Mouse (Mus musculus): ENCODE data around the gene Nudt22. TPM values are rescaled to one million over a fixed set of nuclear protein-coding genes. Genes with fewer than 3 reads are reported as not detected.

Nudt22 gene
- polyA plus RNA-seq, 1 experiment from 2014 or later = 22.3 TPM

DNA sequence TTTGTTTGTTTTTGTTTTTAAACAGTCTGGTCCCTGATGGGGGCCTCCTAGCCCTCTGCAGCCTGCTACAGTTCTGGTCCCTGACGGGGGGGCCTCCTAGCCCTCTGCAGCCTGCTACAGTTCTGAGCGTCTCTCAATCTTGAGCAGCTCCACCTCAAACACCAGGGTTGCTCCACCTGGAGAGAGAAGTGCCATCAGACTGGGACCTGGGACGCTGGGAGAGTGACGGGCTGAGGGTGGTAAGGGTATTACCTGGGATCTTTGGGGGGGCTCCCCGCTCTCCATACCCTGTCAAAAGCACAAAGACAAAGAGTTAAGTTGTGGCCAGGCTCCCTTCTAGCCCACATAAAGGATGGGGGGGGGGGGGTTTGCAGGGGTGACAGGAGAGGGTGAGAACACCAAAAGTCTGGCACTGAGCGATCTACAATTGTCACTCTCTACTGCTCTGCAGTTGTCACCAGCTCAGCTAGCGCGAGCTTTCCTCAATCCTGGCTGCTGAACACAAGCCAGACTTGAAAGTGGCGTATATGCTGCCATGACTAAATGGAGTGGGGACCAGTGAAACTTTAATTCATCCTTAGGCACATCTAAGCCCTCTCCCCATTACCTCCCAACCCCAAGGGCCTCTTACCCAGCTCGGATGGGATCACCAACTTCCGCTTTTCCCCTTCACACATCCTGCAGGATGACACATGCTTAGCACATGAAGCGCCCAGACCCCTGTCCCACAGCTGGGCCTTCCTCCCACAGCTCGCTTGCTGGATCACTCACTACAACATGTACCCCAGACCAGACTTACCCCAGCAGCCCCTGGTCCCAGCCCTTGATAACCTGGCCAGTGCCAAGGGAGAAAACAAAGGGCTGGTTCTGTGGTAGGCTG lies 17.9 kb downstream of the Nudt22 start:
- peaks cover 18% of the 10 kb centered on the region for H3K4me1 ChIP-seq (ENCODE audit: control insufficient read depth, insufficient read depth, low read length)
- H3K27me3 ChIP-seq (ENCODE audit: control insufficient read depth, insufficient read depth, low read length) = no peaks in the 10 kb centered on the region
- H3K9ac ChIP-seq (ENCODE audit: low read length) = peak overlapping the region; percentile 22; the same call in 1 of the 2 replicates
- no peaks in the 10 kb centered on the region for H3K9me3 ChIP-seq (ENCODE audit: control insufficient read depth, low read length)
- WGBS = 82% methylated on average over 13 of the region's 13 CpGs
- H3K36me3 ChIP-seq (ENCODE audit: control insufficient read depth, insufficient read depth, low read length) = peaks cover 17% of the 10 kb centered on the region; the same call in 1 of the 2 replicates
- H3K4me3 ChIP-seq (ENCODE audit: low read depth, low read length) = 0 out of 2 replicates have a peak overlapping the region, but pooled peaks have one; percentile 5
- ATAC-seq (ENCODE audit: insufficient number of reproducible peaks, low FRiP score, low TSS enrichment, low read depth) (no peak), DNase-seq (ENCODE audit: low spot score) (no peak)
- H3K27ac ChIP-seq (replicated peaks; ENCODE audit: low read depth, low read length) = no peak overlapping the region
- H3K4me2 ChIP-seq (ENCODE audit: low read depth, severe bottlenecking) = no peak overlapping the region

DNA sequence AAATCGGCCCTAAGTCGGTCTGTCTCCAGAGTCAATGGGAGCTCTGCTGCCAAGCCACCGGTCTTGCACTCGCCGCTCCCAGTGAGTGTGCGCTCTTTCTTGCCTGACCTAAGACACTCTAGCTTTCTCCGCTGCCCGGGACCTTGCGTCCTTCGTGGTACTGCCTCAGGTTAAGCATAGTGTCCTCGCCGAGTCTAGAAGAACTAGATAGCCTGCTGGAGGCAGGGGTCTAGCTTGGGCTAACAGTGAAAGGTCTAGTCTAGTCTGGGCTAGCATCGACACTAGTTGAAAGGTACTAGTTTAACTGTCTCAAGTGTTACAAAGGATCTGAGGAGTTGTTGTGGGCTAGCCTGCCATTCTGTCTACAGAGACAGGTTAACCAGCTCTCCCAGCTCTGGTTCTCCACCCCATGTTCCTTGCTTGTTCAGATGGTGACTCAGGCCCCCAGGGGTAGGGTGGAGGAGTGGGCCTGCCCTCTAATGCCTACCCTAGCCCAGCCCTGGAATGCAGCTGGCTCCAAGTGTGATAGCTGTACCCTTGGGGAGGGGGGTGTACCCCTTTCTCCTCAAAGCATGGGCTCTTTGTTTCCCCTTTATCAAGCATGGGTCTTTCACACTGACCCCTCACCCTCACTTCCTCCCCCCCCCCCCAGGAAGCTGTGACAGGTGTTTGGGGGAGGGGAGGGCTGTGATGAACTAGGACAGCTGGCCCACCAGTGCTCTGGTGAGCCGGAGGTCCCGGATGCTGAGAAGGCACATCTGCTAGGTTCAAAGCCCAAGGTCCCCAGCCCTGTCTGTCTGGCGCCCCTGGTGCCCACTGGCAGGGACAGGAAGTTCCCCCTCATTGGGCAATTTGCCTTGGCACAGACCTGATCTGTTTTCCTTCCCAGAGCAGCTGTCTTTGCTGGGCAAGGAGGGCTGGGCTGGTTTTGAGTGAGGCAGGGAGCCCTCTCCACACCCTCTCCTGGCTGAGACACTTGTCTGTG lies 20.1 kb downstream of the Nudt22 start, which contains the start of gene Plcb3:
Gene Plcb3 (minus strand): TSS at position 934 of the 985 bp plus-strand sequence.
- Histone ChIP-seq H3K4me3 (ENCODE audit: low read depth, low read length) (peak within 1 kb of the TSS; percentile 54), H3K9ac (ENCODE audit: low read length) (peak within 1 kb of the TSS; percentile 68), H3K4me1 (ENCODE audit: control insufficient read depth, insufficient read depth, low read length) (peaks cover 26% of the 10 kb centered on the region), H3K27me3 (ENCODE audit: control insufficient read depth, insufficient read depth, low read length) (no peaks in the 10 kb centered on the region), H3K36me3 (ENCODE audit: control insufficient read depth, insufficient read depth, low read length) (peaks cover 11% of the 10 kb centered on the region; the same call in 1 of the 2 replicates), H3K4me2 (ENCODE audit: low read depth, severe bottlenecking) (peak within 1 kb of the TSS; percentile 94), H3K27ac (replicated peaks; ENCODE audit: low read depth, low read length) (peak within 1 kb of the TSS; percentile 56), H3K9me3 (ENCODE audit: control insufficient read depth, low read length) (no peaks in the 10 kb centered on the region)
- WGBS = under 1% methylated on average over 16 of the region's 16 CpGs
- DNase-seq (ENCODE audit: low spot score) = peak; percentile 72
- ATAC-seq (ENCODE audit: insufficient number of reproducible peaks, low FRiP score, low TSS enrichment, low read depth) = no peak

DNA sequence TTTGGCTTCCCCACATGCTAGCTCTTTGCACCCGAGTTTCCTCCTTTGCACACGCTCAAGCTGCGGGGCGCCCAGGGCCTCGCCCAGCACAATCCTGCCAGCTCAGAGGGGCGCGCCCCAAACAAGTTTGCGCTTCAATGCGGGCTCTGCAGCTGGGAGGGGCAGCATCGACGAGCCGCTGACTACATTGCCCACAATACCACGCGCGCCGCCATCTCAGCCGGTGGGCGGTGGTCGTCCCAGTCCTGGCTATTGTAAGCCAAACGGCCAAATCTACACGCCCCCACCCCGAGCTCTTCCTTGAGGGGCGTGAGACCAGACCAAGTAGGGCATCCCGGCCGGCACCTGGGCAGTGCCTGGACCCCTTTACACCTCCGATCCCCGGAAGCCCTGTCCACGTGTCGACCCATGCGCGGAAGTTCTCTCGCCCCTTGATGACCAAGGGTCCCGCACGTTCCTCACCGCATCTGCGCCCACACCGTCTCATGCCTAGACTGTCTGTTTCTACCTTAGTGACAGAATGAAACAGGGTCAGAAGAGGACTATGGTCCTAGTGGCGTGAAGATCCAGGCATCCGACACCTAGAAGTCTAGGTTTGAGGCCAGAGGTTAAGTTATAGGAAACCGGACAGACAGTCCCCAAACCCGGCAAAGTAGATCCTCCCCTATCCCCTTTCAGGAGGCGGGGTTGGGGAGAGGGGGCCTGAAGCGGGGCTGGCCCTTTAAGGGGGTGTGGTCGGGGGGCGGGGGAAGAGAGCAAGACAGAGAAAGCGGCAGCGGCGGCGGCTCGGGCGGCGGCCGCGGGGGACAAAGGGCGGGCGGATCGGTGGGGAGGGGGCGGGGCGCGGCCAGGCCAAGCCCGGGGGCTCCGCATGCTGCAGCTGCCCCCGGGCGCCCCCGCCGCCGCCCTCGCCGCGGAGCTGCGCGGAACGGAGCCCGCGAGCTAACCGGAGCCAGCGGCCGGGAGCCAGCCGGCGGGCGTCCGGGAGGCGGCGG lies 21.4 kb downstream of the Nudt22 start, which contains the start of gene Ppp1r14b:
Gene Ppp1r14b (plus strand): TSS at position 758 of the 995 bp plus-strand sequence.
- Histone ChIP-seq H3K4me3 (ENCODE audit: low read depth, low read length) (peak within 1 kb of the TSS; percentile 54), H3K27me3 (ENCODE audit: control insufficient read depth, insufficient read depth, low read length) (no peaks in the 10 kb centered on the region), H3K4me1 (ENCODE audit: control insufficient read depth, insufficient read depth, low read length) (peaks cover 35% of the 10 kb centered on the region), H3K9me3 (ENCODE audit: control insufficient read depth, low read length) (no peaks in the 10 kb centered on the region), H3K4me2 (ENCODE audit: low read depth, severe bottlenecking) (peak within 1 kb of the TSS; percentile 94), H3K36me3 (ENCODE audit: control insufficient read depth, insufficient read depth, low read length) (peaks cover 9% of the 10 kb centered on the region; the same call in 1 of the 2 replicates), H3K9ac (ENCODE audit: low read length) (peak within 1 kb of the TSS; percentile 68), H3K27ac (replicated peaks; ENCODE audit: low read depth, low read length) (peak within 1 kb of the TSS; percentile 73)
- WGBS = under 1% methylated on average over 51 of the region's 84 CpGs
- ATAC-seq (ENCODE audit: insufficient number of reproducible peaks, low FRiP score, low TSS enrichment, low read depth) (peak; percentile 40), DNase-seq (ENCODE audit: low spot score) (peak; percentile 91)

DNA sequence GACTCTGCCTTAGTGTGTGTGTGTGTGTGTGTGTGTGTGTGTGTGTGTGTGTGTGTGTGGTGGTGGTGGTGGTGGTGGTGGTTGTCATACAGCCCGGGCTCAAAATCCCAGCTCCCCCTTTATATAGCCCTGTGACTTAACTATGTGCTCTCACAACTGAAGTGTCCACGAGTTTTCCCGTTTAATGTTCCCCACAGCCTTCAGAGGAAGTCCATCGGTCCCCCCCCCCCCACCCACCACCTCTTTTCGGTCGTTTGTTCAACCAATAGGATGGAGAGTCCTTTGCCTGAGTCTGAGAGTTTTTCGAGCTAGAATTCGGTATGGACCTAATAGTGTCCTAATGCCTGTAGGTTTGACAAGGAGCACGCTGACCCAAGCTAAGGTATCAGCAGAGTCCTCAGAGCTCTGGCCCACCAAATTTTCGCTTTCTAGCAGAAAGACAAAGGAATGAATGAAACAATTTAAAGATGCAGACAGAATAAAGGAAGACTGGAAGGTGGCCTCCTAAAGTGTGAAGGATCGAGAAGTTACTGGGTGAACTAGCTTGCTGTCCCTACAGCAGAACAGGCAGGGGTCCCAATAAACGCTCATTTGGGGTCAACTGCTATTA lies 22.2 kb downstream of the Nudt22 start:
- Histone ChIP-seq H3K4me3 (ENCODE audit: low read depth, low read length) (peak overlapping the region; percentile 54), H3K27ac (replicated peaks; ENCODE audit: low read depth, low read length) (no peak overlapping the region), H3K4me1 (ENCODE audit: control insufficient read depth, insufficient read depth, low read length) (peaks cover 36% of the 10 kb centered on the region), H3K4me2 (ENCODE audit: low read depth, severe bottlenecking) (peak overlapping the region; percentile 94), H3K9ac (ENCODE audit: low read length) (no peak overlapping the region), H3K27me3 (ENCODE audit: control insufficient read depth, insufficient read depth, low read length) (no peaks in the 10 kb centered on the region; the same call in 1 of the 2 replicates), H3K36me3 (ENCODE audit: control insufficient read depth, insufficient read depth, low read length) (peaks cover 9% of the 10 kb centered on the region; the same call in 1 of the 2 replicates), H3K9me3 (ENCODE audit: control insufficient read depth, low read length) (no peaks in the 10 kb centered on the region)
- DNase-seq (ENCODE audit: low spot score) = no peak
- no peak for ATAC-seq (ENCODE audit: insufficient number of reproducible peaks, low FRiP score, low TSS enrichment, low read depth)
- 37% methylated on average over 12 of the region's 12 CpGs for WGBS

DNA sequence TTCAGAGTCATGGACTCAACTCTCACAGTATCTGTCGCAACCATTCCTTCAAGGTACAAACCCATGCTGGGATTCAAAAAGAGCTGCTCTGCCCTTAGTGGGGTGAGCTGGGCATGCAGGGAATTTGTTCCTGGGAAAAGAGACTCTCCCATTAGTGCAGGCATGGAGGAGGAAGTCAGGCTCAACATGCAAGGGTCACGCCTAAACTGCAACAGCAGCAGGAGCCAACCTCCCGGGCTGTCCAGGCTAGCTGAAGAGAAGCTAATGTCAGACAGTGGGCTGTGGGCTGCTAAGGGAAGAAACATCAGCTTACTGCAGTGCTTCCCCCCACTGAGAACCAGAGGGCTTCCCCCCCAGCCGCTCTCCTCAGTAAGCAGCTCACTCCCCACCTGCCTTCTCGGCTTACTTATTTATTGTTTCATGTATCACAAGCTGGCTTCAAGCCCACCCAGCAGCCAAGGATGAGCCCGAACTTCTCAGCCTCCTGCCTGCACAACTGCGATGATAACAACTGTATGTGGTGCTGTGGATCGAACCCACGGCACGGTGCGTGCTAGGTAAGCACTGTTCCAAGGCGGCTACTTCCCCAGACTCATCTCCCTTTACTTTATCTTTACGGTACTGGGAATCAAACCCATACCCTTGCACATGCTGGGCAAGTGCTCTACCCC lies 23.5 kb downstream of the Nudt22 start:
- Histone ChIP-seq H3K4me1 (ENCODE audit: control insufficient read depth, insufficient read depth, low read length) (peaks cover 38% of the 10 kb centered on the region), H3K4me3 (ENCODE audit: low read depth, low read length) (no peak overlapping the region), H3K27me3 (ENCODE audit: control insufficient read depth, insufficient read depth, low read length) (no peaks in the 10 kb centered on the region; the same call in 1 of the 2 replicates), H3K9ac (ENCODE audit: low read length) (no peak overlapping the region), H3K4me2 (ENCODE audit: low read depth, severe bottlenecking) (no peak overlapping the region), H3K27ac (replicated peaks; ENCODE audit: low read depth, low read length) (no peak overlapping the region), H3K36me3 (ENCODE audit: control insufficient read depth, insufficient read depth, low read length) (peaks cover under 1% of the 10 kb centered on the region; the same call in 1 of the 2 replicates), H3K9me3 (ENCODE audit: control insufficient read depth, low read length) (no peaks in the 10 kb centered on the region)
- WGBS = 79% methylated on average over 13 of the region's 13 CpGs
- no peak for DNase-seq (ENCODE audit: low spot score)
- no peak for ATAC-seq (ENCODE audit: insufficient number of reproducible peaks, low FRiP score, low TSS enrichment, low read depth)

DNA sequence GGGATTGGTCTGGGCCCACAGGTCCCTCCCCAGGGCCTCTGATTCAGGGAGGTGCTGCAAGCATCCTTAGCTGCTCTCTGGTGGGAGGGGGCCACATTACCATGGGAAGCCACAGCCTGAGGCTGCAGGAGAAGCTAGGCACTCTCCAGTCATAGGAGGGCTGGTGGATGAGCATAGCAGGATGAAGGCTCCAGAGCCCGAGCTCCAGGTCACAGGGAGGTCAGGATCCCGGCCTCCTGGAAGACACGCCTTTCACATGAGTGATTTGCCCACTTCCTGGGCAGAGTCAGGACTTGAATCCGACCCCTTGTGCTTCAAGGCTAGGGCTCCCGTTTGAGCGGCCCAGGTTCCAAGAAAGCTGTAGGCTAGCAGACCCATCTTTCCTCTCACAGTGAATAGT lies 24.3 kb downstream of the Nudt22 start:
- no peak for ATAC-seq (ENCODE audit: insufficient number of reproducible peaks, low FRiP score, low TSS enrichment, low read depth)
- no peak for DNase-seq (ENCODE audit: low spot score)
- Histone ChIP-seq H3K9ac (ENCODE audit: low read length) (no peak overlapping the region), H3K4me3 (ENCODE audit: low read depth, low read length) (no peak overlapping the region), H3K27me3 (ENCODE audit: control insufficient read depth, insufficient read depth, low read length) (no peaks in the 10 kb centered on the region; the same call in 1 of the 2 replicates), H3K9me3 (ENCODE audit: control insufficient read depth, low read length) (no peaks in the 10 kb centered on the region), H3K36me3 (ENCODE audit: control insufficient read depth, insufficient read depth, low read length) (no peaks in the 10 kb centered on the region), H3K27ac (replicated peaks; ENCODE audit: low read depth, low read length) (no peak overlapping the region), H3K4me2 (ENCODE audit: low read depth, severe bottlenecking) (no peak overlapping the region), H3K4me1 (ENCODE audit: control insufficient read depth, insufficient read depth, low read length) (peaks cover 37% of the 10 kb centered on the region)
- WGBS = 15% methylated on average over 6 of the region's 6 CpGs
